Comparison of ENCODE assay signal across 7 mouse cellular contexts in the genomic region with DNA sequence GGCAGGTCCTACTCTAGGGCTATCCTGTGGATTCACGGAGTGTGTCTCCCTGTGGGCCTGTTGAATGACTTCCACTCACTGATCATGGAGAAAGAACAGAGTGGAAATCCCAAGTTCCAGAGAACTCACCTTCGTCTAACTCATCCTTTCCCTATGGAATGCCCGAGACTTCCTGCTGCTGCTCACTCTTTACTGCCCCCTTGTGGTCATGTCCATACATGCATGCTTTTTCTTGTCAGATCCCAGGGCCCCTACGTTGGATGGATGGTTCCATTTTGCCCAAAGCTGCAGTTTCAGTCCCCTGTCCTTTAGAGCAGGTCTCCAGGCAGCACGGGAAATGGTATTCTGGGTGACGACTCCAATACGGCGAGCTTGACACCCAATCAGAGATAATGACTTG. TPM values are rescaled to one million over a fixed set of nuclear protein-coding genes. Genes with fewer than 3 reads are reported as not detected.
DNase-seq lines count a peak whose midpoint lies in the region; ATAC-seq and TF ChIP-seq lines count a peak whose summit lies in the region.

No protein-coding gene starts in this region.

- H3K9me3 ChIP-seq in ES-Bruce4 (replicated peaks; ENCODE audit: control insufficient read depth, insufficient read depth, low read length, poor library complexity, severe bottlenecking): no peaks in the 10 kb centered on the region
- no peaks in the 10 kb centered on the region for H3K9me3 ChIP-seq in lung, postnatal 0 days (ENCODE audit: low read length)

- TF ChIP-seq CTCF in ES-Bruce4 (IDR thresholded peaks at IDR 0.05; ENCODE audit: low read depth, low read length): peak; percentile 73
- peak; percentile 98 for TF ChIP-seq CTCF in heart, adult 2 months (IDR thresholded peaks at IDR 0.05)
- TF ChIP-seq CTCF in lung, postnatal 0 days (IDR thresholded peaks at IDR 0.05): peak; percentile 98
- peak; percentile 91; the same call in 1 of the 2 replicates for TF ChIP-seq CTCF in small intestine, adult 2 months (IDR thresholded peaks at IDR 0.05; ENCODE audit: extremely low read depth, insufficient read length, insufficient replicate concordance, low read depth, low read length)

- no peak for TF ChIP-seq POLR2A in ES-Bruce4 (IDR thresholded peaks at IDR 0.05; ENCODE audit: insufficient read depth, low read length)
- TF ChIP-seq POLR2A in heart, adult 2 months (IDR thresholded peaks at IDR 0.05; ENCODE audit: insufficient read depth, low read depth, low read length): no peak
- no peak for TF ChIP-seq POLR2A in small intestine, adult 2 months (IDR thresholded peaks at IDR 0.05; ENCODE audit: low read depth, low read length)

- WGBS in heart, adult 2 months: 7% methylated on average over 8 of the region's 8 CpGs
- WGBS in lung, postnatal 0 days: 12% methylated on average over 8 of the region's 8 CpGs
- WGBS in small intestine, adult 2 months: 8% methylated on average over 8 of the region's 8 CpGs

- H3K79me2 ChIP-seq in heart, adult 2 months (replicated peaks; ENCODE audit: control insufficient read depth, insufficient read depth, low read length): no peaks in the 10 kb centered on the region; the same call in 1 of the 2 replicates

- H3K27me3 ChIP-seq in ES-Bruce4 (ENCODE audit: control insufficient read depth, insufficient read depth, low read length, poor library complexity, severe bottlenecking): no peaks in the 10 kb centered on the region
- no peaks in the 10 kb centered on the region for H3K27me3 ChIP-seq in heart, adult 2 months (ENCODE audit: control insufficient read depth, insufficient read depth, low read length)
- no peaks in the 10 kb centered on the region for H3K27me3 ChIP-seq in lung, postnatal 0 days (replicated peaks; ENCODE audit: insufficient read depth, low read length)
- H3K27me3 ChIP-seq in small intestine, adult 2 months (ENCODE audit: control insufficient read depth, insufficient read depth, low read length): no peaks in the 10 kb centered on the region

- no peaks in the 10 kb centered on the region for H3K4me1 ChIP-seq in ES-Bruce4 (ENCODE audit: control insufficient read depth, insufficient read depth, low read length)
- H3K4me1 ChIP-seq in heart, adult 2 months (ENCODE audit: control insufficient read depth, insufficient read depth, low read length): no peaks in the 10 kb centered on the region; the same call in 1 of the 2 replicates
- H3K4me1 ChIP-seq in lung, postnatal 0 days (ENCODE audit: insufficient read depth, low read depth, low read length): peaks cover 10% of the 10 kb centered on the region
- H3K4me1 ChIP-seq in small intestine, adult 2 months (ENCODE audit: control insufficient read depth, insufficient read depth, insufficient read length, low read length): 0 out of 2 replicates have a peak, but pooled peaks cover 5% of the 10 kb centered on the region

- H3K27ac ChIP-seq in ES-Bruce4 (ENCODE audit: insufficient read depth, low read length): no peak overlapping the region
- no peak overlapping the region for H3K27ac ChIP-seq in heart, adult 2 months
- no peak overlapping the region for H3K27ac ChIP-seq in lung, postnatal 0 days (ENCODE audit: low read length)
- no peak overlapping the region for H3K27ac ChIP-seq in small intestine, adult 2 months (ENCODE audit: insufficient read depth, low read depth, low read length)

- H3K4me3 ChIP-seq in ES-Bruce4 (ENCODE audit: low read depth, low read length): no peak overlapping the region
- no peak overlapping the region for H3K4me3 ChIP-seq in heart, adult 2 months
- no peak overlapping the region for H3K4me3 ChIP-seq in lung, postnatal 0 days (ENCODE audit: low read depth, low read length)
- H3K4me3 ChIP-seq in small intestine, adult 2 months (ENCODE audit: low read depth, low read length): no peak overlapping the region

- H3K4me2 ChIP-seq in lung, postnatal 0 days (replicated peaks; ENCODE audit: low read depth, low read length): no peak overlapping the region

- no peak for TF ChIP-seq EP300 in ES-Bruce4 (IDR thresholded peaks at IDR 0.05; ENCODE audit: insufficient read depth, low read depth, low read length)
- peak; percentile 74; the same call in 1 of the 2 replicates for TF ChIP-seq EP300 in heart, adult 2 months (IDR thresholded peaks at IDR 0.05; ENCODE audit: insufficient read depth, low read depth, low read length)
- no peak for TF ChIP-seq EP300 in lung, postnatal 0 days (IDR thresholded peaks at IDR 0.05)

- 0 out of 2 replicates have a peak overlapping the region, but pooled peaks have one; percentile 5 for H3K9ac ChIP-seq in ES-Bruce4 (ENCODE audit: low read depth, poor library complexity, severe bottlenecking)
- H3K9ac ChIP-seq in heart, adult 2 months (ENCODE audit: low read depth, low read length): no peak overlapping the region
- H3K9ac ChIP-seq in lung, postnatal 0 days (replicated peaks; ENCODE audit: low read depth): no peak overlapping the region

- H3K36me3 ChIP-seq in ES-Bruce4 (ENCODE audit: control insufficient read depth, insufficient read depth, low read length, poor library complexity, severe bottlenecking): peaks cover 13% of the 10 kb centered on the region
- peaks cover 6% of the 10 kb centered on the region; the same call in 1 of the 2 replicates for H3K36me3 ChIP-seq in heart, adult 2 months (ENCODE audit: control insufficient read depth, insufficient read depth, low read length)
- H3K36me3 ChIP-seq in lung, postnatal 0 days (ENCODE audit: insufficient read depth, low read length): peaks cover 13% of the 10 kb centered on the region
- peaks cover 48% of the 10 kb centered on the region for H3K36me3 ChIP-seq in small intestine, adult 2 months (ENCODE audit: control insufficient read depth, insufficient read depth, low read length)

- intact Hi-C loops in heart, adult 2 months (cut with DNase I): loop anchor here (1.0 to 10.0 kb wide), 3 partner anchors 15 to 211 kb away; a partner anchor contains a TSS

- DNase-seq in B cell, adult 2 months: peak; percentile 73 to 75
- peak; percentile 85 to 92 for DNase-seq in cerebellum, postnatal 10 days
- peak; percentile 63 to 67 for DNase-seq in heart, adult 2 months
- DNase-seq in layer of hippocampus, adult 8-10 months (ENCODE audit: low spot score in 2 of 2): peak; percentile 57 to 79
- peak; percentile 83 for DNase-seq in lung, postnatal 0 days (ENCODE audit: low spot score)

- no peak for ATAC-seq in lung, postnatal 0 days

RNA-seq across cellular contexts. Expression of a gene that starts 3.0 kb away (rescaled TPM):
- 3,041 and 3,060 TPM in 2 replicates for polyA plus RNA-seq in ES-Bruce4 (2011; ENCODE audit: insufficient read depth, insufficient read length, low read depth, missing spikeins)
- total RNA-seq in heart, adult 2 months (2021): 100 to 1,000 TPM; 587 to 705 TPM
- 1,240 and 1,274 TPM in 2 replicates for polyA plus RNA-seq in heart, adult 2 months (2012; rRNA removed)
- total RNA-seq in layer of hippocampus, adult 8-10 months (2022): 100 to 1,000 TPM; 188 to 289 (median 230) TPM
- 937 and 987 TPM in 2 replicates for polyA plus RNA-seq in lung, postnatal 0 days (2015; fragmentation: Nextera tagmentation; extraction: Ambion mirVana)
- 1,193 and 2,017 TPM in 2 replicates for polyA plus RNA-seq in small intestine, adult 2 months (2012; rRNA removed)

RNA-seq across cellular contexts. Expression of a gene that starts 8.8 kb away (rescaled TPM):
- polyA plus RNA-seq in ES-Bruce4 (2011; ENCODE audit: insufficient read depth, insufficient read length, low read depth, missing spikeins): 62.0 and 63.3 TPM in 2 replicates
- 10 to 100 TPM; 34.2 to 40.1 TPM for total RNA-seq in heart, adult 2 months (2021)
- polyA plus RNA-seq in heart, adult 2 months (2012; rRNA removed): 21.5 and 34.6 TPM in 2 replicates
- 10 to 100 TPM; 72.7 to 85.7 (median 77.4) TPM for total RNA-seq in layer of hippocampus, adult 8-10 months (2022)
- 13.1 and 14.5 TPM in 2 replicates for polyA plus RNA-seq in lung, postnatal 0 days (2015; fragmentation: Nextera tagmentation; extraction: Ambion mirVana)
- 26.4 and 30.7 TPM in 2 replicates for polyA plus RNA-seq in small intestine, adult 2 months (2012; rRNA removed)

RNA-seq across cellular contexts. Expression of a gene that starts 49.7 kb away (rescaled TPM):
- polyA plus RNA-seq in ES-Bruce4 (2011; ENCODE audit: insufficient read depth, insufficient read length, low read depth, missing spikeins): 35.1 and 38.1 TPM in 2 replicates
- total RNA-seq in heart, adult 2 months (2021): 10 to 100 TPM; 35.9 to 37.1 TPM
- polyA plus RNA-seq in heart, adult 2 months (2012; rRNA removed): 51.9 and 56.5 TPM in 2 replicates
- total RNA-seq in layer of hippocampus, adult 8-10 months (2022): 10 to 100 TPM; 38.1 to 45.8 (median 40.2) TPM
- 56.4 and 59.3 TPM in 2 replicates for polyA plus RNA-seq in lung, postnatal 0 days (2015; fragmentation: Nextera tagmentation; extraction: Ambion mirVana)
- 65.1 and 136 TPM in 2 replicates for polyA plus RNA-seq in small intestine, adult 2 months (2012; rRNA removed)
